Mouse (Mus musculus): ENCODE results near the gene Zrsr1. TPM values are rescaled to one million over a fixed set of nuclear protein-coding genes. Genes with fewer than 3 reads are reported as not detected.

Gene Zrsr1
- total and polyA plus RNA-seq, 3 experiments, result 4.6 to 22.0 (median 15.1) TPM

DNA sequence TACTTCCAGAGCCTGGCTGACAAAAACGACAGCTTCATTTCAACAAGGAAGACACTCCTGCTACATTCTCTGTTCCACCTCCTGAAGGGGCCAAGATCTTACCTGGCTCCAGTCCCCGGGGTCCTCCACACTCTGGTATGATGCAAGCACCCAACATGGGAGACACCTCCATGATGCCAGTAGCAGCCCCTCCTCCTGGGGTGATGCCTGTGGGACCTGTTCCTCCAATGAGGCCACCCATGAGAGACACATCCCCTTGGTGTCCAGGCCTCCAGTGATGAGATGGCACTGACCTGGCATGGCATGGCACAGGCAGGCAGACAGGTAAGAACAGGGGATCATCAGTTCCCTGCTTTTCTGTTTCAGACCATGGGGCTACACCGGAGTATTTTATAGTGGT lies 6.4 kb downstream of the Zrsr1 start:
- 89% methylated on average over 3 of the region's 3 CpGs for WGBS
- Histone ChIP-seq H3K36me3 (ENCODE audit: control insufficient read depth, insufficient read depth, low read length) (peaks cover 20% of the 10 kb centered on the region), H3K9ac (ENCODE audit: low read depth, low read length) (no peak overlapping the region), H3K4me3 (no peak overlapping the region), H3K79me2 (replicated peaks; ENCODE audit: control insufficient read depth, insufficient read depth, low read length) (peaks cover 7% of the 10 kb centered on the region; the same call in 1 of the 2 replicates), H3K27ac (no peak overlapping the region), H3K27me3 (ENCODE audit: control insufficient read depth, insufficient read depth, low read length) (no peaks in the 10 kb centered on the region), H3K4me1 (ENCODE audit: control insufficient read depth, insufficient read depth, low read length) (peaks cover 9% of the 10 kb centered on the region)
- TF ChIP-seq POLR2A (IDR thresholded peaks at IDR 0.05; ENCODE audit: insufficient read depth, low read depth, low read length) (no peak), CTCF (IDR thresholded peaks at IDR 0.05) (no peak), EP300 (IDR thresholded peaks at IDR 0.05; ENCODE audit: insufficient read depth, low read depth, low read length) (no peak)
- no peak for DNase-seq
- intact Hi-C loops (cut with DNase I), result loop anchor here (5.0 to 10.0 kb wide), 2 partner anchors 463 to 691 kb away; partner anchors contain the start of gene Tmem17

GRCm38 (mm10) chr11:22978711-22979110 lies 6.9 kb downstream of the Zrsr1 start:
- Histone ChIP-seq H3K79me2 (replicated peaks; ENCODE audit: control insufficient read depth, insufficient read depth, low read length) (peaks cover 7% of the 10 kb centered on the region; the same call in 1 of the 2 replicates), H3K27me3 (ENCODE audit: control insufficient read depth, insufficient read depth, low read length) (no peaks in the 10 kb centered on the region), H3K4me3 (no peak overlapping the region), H3K4me1 (ENCODE audit: control insufficient read depth, insufficient read depth, low read length) (peaks cover 9% of the 10 kb centered on the region), H3K27ac (no peak overlapping the region), H3K36me3 (ENCODE audit: control insufficient read depth, insufficient read depth, low read length) (peaks cover 20% of the 10 kb centered on the region), H3K9ac (ENCODE audit: low read depth, low read length) (no peak overlapping the region)
- DNase-seq, result no peak
- 61% methylated on average over 1 of the region's 1 CpGs for WGBS
- TF ChIP-seq POLR2A (IDR thresholded peaks at IDR 0.05; ENCODE audit: insufficient read depth, low read depth, low read length) (no peak), CTCF (IDR thresholded peaks at IDR 0.05) (no peak), EP300 (IDR thresholded peaks at IDR 0.05; ENCODE audit: insufficient read depth, low read depth, low read length) (no peak)
- intact Hi-C loops (cut with DNase I), result loop anchor here (5.0 to 10.0 kb wide), 2 partner anchors 464 to 691 kb away; partner anchors contain the start of gene Tmem17

DNA sequence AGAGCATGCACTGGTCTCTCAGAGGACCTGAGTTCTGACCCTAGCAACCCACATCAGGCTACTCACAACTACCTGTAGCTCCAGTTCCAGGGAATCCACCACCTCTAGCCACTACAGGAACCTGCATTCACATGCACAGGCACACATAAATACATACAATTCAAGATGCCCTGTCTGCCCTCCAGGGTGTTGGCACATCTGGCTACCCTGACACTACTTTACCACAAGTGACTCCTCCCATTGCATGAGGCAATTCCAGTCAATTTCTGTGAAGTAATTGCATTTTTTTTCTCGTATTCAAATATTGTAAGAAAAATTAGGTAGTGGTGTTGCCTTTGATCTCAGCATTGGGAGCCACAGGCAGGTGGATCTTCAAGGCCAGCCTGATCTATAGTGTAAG lies 7.4 kb downstream of the Zrsr1 start:
- Histone ChIP-seq H3K9ac (ENCODE audit: low read depth, low read length) (no peak overlapping the region), H3K4me3 (no peak overlapping the region), H3K4me1 (ENCODE audit: control insufficient read depth, insufficient read depth, low read length) (peaks cover 9% of the 10 kb centered on the region), H3K36me3 (ENCODE audit: control insufficient read depth, insufficient read depth, low read length) (peaks cover 20% of the 10 kb centered on the region), H3K27ac (no peak overlapping the region), H3K79me2 (replicated peaks; ENCODE audit: control insufficient read depth, insufficient read depth, low read length) (peaks cover 7% of the 10 kb centered on the region; the same call in 1 of the 2 replicates), H3K27me3 (ENCODE audit: control insufficient read depth, insufficient read depth, low read length) (no peaks in the 10 kb centered on the region)
- WGBS, result 84% methylated on average over 1 of the region's 1 CpGs
- TF ChIP-seq POLR2A (IDR thresholded peaks at IDR 0.05; ENCODE audit: insufficient read depth, low read depth, low read length) (no peak), CTCF (IDR thresholded peaks at IDR 0.05) (no peak), EP300 (IDR thresholded peaks at IDR 0.05; ENCODE audit: insufficient read depth, low read depth, low read length) (no peak)
- DNase-seq, result no peak
- intact Hi-C loops (cut with DNase I), result loop anchor here (5.0 to 10.0 kb wide), 2 partner anchors 464 to 692 kb away; partner anchors contain the start of gene Tmem17

- peaks cover 4% of the 10 kb centered on the region; the same call in 1 of the 2 replicates for H3K79me2 ChIP-seq (replicated peaks; ENCODE audit: control insufficient read depth, insufficient read depth, low read length)
- H3K9ac ChIP-seq (ENCODE audit: low read depth, low read length), result no peak overlapping the region
- intact Hi-C loops (cut with DNase I), result loop anchor here (10.0 kb wide), 2 partner anchors 514 to 584 kb away; partner anchors contain the start of gene Ahsa2
- DNase-seq, result no peak
- H3K4me1 ChIP-seq (ENCODE audit: control insufficient read depth, insufficient read depth, low read length), result peaks cover 6% of the 10 kb centered on the region
- no peaks in the 10 kb centered on the region for H3K27me3 ChIP-seq (ENCODE audit: control insufficient read depth, insufficient read depth, low read length)
- TF ChIP-seq POLR2A (IDR thresholded peaks at IDR 0.05; ENCODE audit: insufficient read depth, low read depth, low read length) (no peak), CTCF (IDR thresholded peaks at IDR 0.05) (no peak), EP300 (IDR thresholded peaks at IDR 0.05; ENCODE audit: insufficient read depth, low read depth, low read length) (no peak)
- peak overlapping the region; percentile 91 for H3K4me3 ChIP-seq
- no peak overlapping the region; the same call in 1 of the 2 replicates for H3K27ac ChIP-seq
- H3K36me3 ChIP-seq (ENCODE audit: control insufficient read depth, insufficient read depth, low read length), result peaks cover 13% of the 10 kb centered on the region
- 40% methylated on average over 4 of the region's 4 CpGs for WGBS
Observed at GRCm38 (mm10) chr11:22981041-22981440, 9.2 kb downstream of the Zrsr1 start.

DNA sequence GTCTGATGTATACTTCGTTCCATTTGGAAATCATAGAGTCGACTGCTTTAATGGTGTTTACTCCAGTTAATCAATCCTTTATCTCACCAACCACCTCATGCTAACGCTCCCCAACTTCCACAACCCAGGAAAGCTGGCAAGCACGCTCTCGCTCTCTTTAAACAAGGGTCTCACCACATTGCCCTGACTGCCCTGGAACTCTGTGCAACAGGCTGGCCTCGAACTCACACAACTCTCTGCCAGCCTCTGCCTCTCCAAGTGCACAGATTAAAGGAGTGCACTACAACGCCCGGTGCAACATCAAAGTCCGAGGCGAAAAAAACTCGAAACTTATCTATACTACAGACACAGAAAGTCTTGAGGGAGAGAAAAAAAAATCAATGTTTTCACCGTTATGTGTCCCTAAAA lies 9.7 kb downstream of the Zrsr1 start:
- TF ChIP-seq EP300 (IDR thresholded peaks at IDR 0.05; ENCODE audit: insufficient read depth, low read depth, low read length) (no peak), POLR2A (IDR thresholded peaks at IDR 0.05; ENCODE audit: insufficient read depth, low read depth, low read length) (no peak), CTCF (IDR thresholded peaks at IDR 0.05) (no peak)
- H3K9ac ChIP-seq (ENCODE audit: low read depth, low read length), result peak overlapping the region; percentile 82
- peak overlapping the region; percentile 91 for H3K4me3 ChIP-seq
- peaks cover 4% of the 10 kb centered on the region; the same call in 1 of the 2 replicates for H3K79me2 ChIP-seq (replicated peaks; ENCODE audit: control insufficient read depth, insufficient read depth, low read length)
- peaks cover 9% of the 10 kb centered on the region for H3K36me3 ChIP-seq (ENCODE audit: control insufficient read depth, insufficient read depth, low read length)
- intact Hi-C loops (cut with DNase I), result loop anchor here (10.0 kb wide), 2 partner anchors 513 to 583 kb away; partner anchors contain the start of gene Ahsa2
- H3K27me3 ChIP-seq (ENCODE audit: control insufficient read depth, insufficient read depth, low read length), result no peaks in the 10 kb centered on the region
- 1% methylated on average over 12 of the region's 12 CpGs for WGBS
- no peak for DNase-seq
- peaks cover 6% of the 10 kb centered on the region for H3K4me1 ChIP-seq (ENCODE audit: control insufficient read depth, insufficient read depth, low read length)
- peak overlapping the region; percentile 91 for H3K27ac ChIP-seq
